Mouse (Mus musculus) limb, embryonic 10.5 days (tissue): Measurements from ENCODE around the gene Tex19.2. TPM values are rescaled to one million over a fixed set of nuclear protein-coding genes. Genes with fewer than 3 reads are reported as not detected.
"Not testable (repeated sequence)": the region's sequence is repeated elsewhere in the genome, so short reads cannot be mapped to it uniquely, and the experiment has no call there.

Experiments
- DNase-seq: peaks from one replicate; pipeline ENCODE4 v3.0.0-alpha.2; 2017; ENCODE audit warnings: low spot score
- H3K27ac ChIP-seq: fragments of 300-500 bp; sonication (generic); 2 replicates; pipeline ENCODE4 v1.5.1; 2016; ENCODE audit warnings: mild to moderate bottlenecking
- H3K27me3 ChIP-seq: fragments of 300-500 bp; sonication (generic); 2 replicates; pipeline ENCODE4 v1.6.1; 2016; ENCODE audit warnings: low read depth, mild to moderate bottlenecking; ENCODE audit not compliant: poor library complexity, severe bottlenecking
- H3K36me3 ChIP-seq: fragments of 300-500 bp; sonication (generic); 2 replicates; pipeline ENCODE4 v1.6.1; 2016; ENCODE audit warnings: mild to moderate bottlenecking, moderate library complexity
- H3K4me1 ChIP-seq: fragments of 300-500 bp; sonication (generic); 2 replicates; pipeline ENCODE4 v1.6.1; 2016
- H3K4me3 ChIP-seq: fragments of 300-500 bp; sonication (generic); 2 replicates; pipeline ENCODE4 v1.5.1; 2016; ENCODE audit warnings: mild to moderate bottlenecking, moderate library complexity
- H3K9me3 ChIP-seq: fragments of 300-500 bp; sonication (generic); replicated peaks from 2 replicates; pipeline ENCODE4 v1.6.1; 2016; ENCODE audit warnings: mild to moderate bottlenecking
- WGBS: fragments of 180-500 bp; shearing (Covaris S2); methylation state at CpG from one replicate; pipeline ENCODE4 v1.1.7; 2016; 5-methylcytosine and 5-hydroxymethylcytosine counted together
- polyA plus RNA-seq: library from polyadenylated mRNA; unstranded; fragments of >200 nt; fragmentation: Nextera tagmentation; extraction: Ambion mirVana; gene quantifications from 2 replicates; pipeline ENCODE4 v1.2.1, GENCODE M21; 2016

The Tex19.2 gene
- polyA plus RNA-seq, 1 experiment from 2014 or later = not detected

GRCm38 (mm10) chr11:121080330-121080729, 38.1 kb downstream of the Tex19.2 start:
- no peaks in the 10 kb centered on the region for H3K9me3 ChIP-seq
- no peaks in the 10 kb centered on the region for H3K27me3 ChIP-seq
- H3K4me3 ChIP-seq = no peak overlapping the region
- no peaks in the 10 kb centered on the region for H3K4me1 ChIP-seq
- H3K27ac ChIP-seq = no peak overlapping the region
- WGBS = 94% methylated on average over 8 of the region's 8 CpGs
- DNase-seq = no peak
- no peaks in the 10 kb centered on the region for H3K36me3 ChIP-seq

GRCm38 (mm10) chr11:121075655-121076054, 42.8 kb downstream of the Tex19.2 start:
- no peak overlapping the region for H3K4me3 ChIP-seq
- no peaks in the 10 kb centered on the region for H3K4me1 ChIP-seq
- 86% methylated on average over 5 of the region's 5 CpGs for WGBS
- no peaks in the 10 kb centered on the region for H3K27me3 ChIP-seq
- DNase-seq = no peak
- H3K27ac ChIP-seq = no peak overlapping the region
- H3K36me3 ChIP-seq = no peaks in the 10 kb centered on the region
- no peaks in the 10 kb centered on the region for H3K9me3 ChIP-seq

- H3K36me3 ChIP-seq, H3K9me3 ChIP-seq, H3K4me3 ChIP-seq, DNase-seq, H3K4me1 ChIP-seq, H3K27ac ChIP-seq, H3K27me3 ChIP-seq: not testable (repeated sequence)
- 95% methylated on average over 12 of the region's 16 CpGs for WGBS
These were observed 48.8 kb downstream of the Tex19.2 start for GRCm38 (mm10) chr11:121069662-121070061.

- peaks cover 6% of the 10 kb centered on the region; the same call in 1 of the 2 replicates for H3K4me1 ChIP-seq
- no peaks in the 10 kb centered on the region for H3K27me3 ChIP-seq
- no peak overlapping the region for H3K4me3 ChIP-seq
- no peak overlapping the region for H3K27ac ChIP-seq
- H3K36me3 ChIP-seq = no peaks in the 10 kb centered on the region
- DNase-seq = no peak
- no peaks in the 10 kb centered on the region for H3K9me3 ChIP-seq
- WGBS = 89% methylated on average over 2 of the region's 2 CpGs
These were observed 50.6 kb downstream of the Tex19.2 start for GRCm38 (mm10) chr11:121067895-121068294.

Other genes with a start within 250 kb of the Tex19.2 start
- 7.0 and 7.2 TPM in 2 replicates for gene Ccdc57, start 185.8 kb downstream of the Tex19.2 start, polyA plus RNA-seq
- gene Slc16a3, start 170.2 kb downstream of the Tex19.2 start, polyA plus RNA-seq = 119 and 165 TPM in 2 replicates
- 126 and 136 TPM in 2 replicates for gene Csnk1d, start 127.3 kb downstream of the Tex19.2 start, polyA plus RNA-seq
- gene Cd7, start 79.3 kb downstream of the Tex19.2 start, polyA plus RNA-seq = not detected in 2 replicates
- not detected in 2 replicates for gene Sectm1b, start 55.1 kb downstream of the Tex19.2 start, polyA plus RNA-seq
- not detected in 2 replicates for gene Sectm1a, start 37.5 kb downstream of the Tex19.2 start, polyA plus RNA-seq
- 0.09 TPM in 1 of 2 replicates, not detected in the other for gene Tex19.1, start 27.5 kb upstream of the Tex19.2 start, polyA plus RNA-seq
- 0.11 TPM in 1 of 2 replicates, not detected in the other for gene Uts2r, start 41.6 kb upstream of the Tex19.2 start, polyA plus RNA-seq
- 5.7 and 9.0 TPM in 2 replicates for gene Hexdc, start 85.8 kb upstream of the Tex19.2 start, polyA plus RNA-seq
- 17.0 and 19.1 TPM in 2 replicates for gene Ogfod3, start 86.0 kb upstream of the Tex19.2 start, polyA plus RNA-seq
- gene Cybc1, start 110.6 kb upstream of the Tex19.2 start, polyA plus RNA-seq = 29.4 and 33.8 TPM in 2 replicates
- 40.8 and 60.4 TPM in 2 replicates for gene Narf, start 118.6 kb upstream of the Tex19.2 start, polyA plus RNA-seq
- 11.0 and 11.1 TPM in 2 replicates for gene Foxk2, start 141.3 kb upstream of the Tex19.2 start, polyA plus RNA-seq
- gene Wdr45b, start 235.8 kb upstream of the Tex19.2 start, polyA plus RNA-seq = 108 and 119 TPM in 2 replicates